Mouse (Mus musculus) myocyte (in vitro differentiated cells): ENCODE measurements around the gene Rhbg.

Experiments used
- E2F4 ChIP-seq: IDR thresholded peaks from one replicate; pipeline ENCODE4 v1.6.1; 2011; ENCODE audit warnings: mild to moderate bottlenecking, control low read depth, moderate library complexity; ENCODE audit not compliant: insufficient read depth
- POLR2A ChIP-seq: IDR thresholded peaks from one replicate; pipeline ENCODE4 v1.6.1; 2011; ENCODE audit warnings: low read depth, mild to moderate bottlenecking, control low read depth, moderate library complexity; ENCODE audit not compliant: insufficient read length

DNA sequence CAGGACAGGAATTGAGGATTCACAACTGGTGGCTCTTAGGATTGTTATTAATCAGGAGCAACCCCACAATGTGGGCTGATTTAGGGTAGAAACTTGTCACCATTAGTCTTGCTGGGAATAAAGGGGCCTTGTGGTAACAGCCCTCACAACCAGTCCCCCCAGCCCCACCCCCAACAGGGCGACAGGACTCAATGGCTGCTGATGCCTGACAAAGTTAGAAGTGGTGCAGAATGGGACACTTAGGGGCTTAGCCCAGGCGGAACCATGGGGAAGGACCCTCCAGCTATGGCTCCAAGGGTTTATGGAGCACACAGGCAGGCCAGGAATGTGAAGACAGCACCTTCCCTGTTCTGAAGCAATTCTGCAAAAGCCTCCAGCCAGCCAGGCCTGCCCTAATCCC, 18.9 kb downstream of the Rhbg start:
- TF ChIP-seq POLR2A (no peak), E2F4 (no peak)
